8 mouse cellular contexts compared by ENCODE assay signal in genomic region chr3:103858881-103859801, GRCm38 (mm10). TPM values are rescaled to one million over a fixed set of nuclear protein-coding genes. Genes with fewer than 3 reads are reported as not detected.
DNase-seq lines count a peak whose midpoint lies in the region; ATAC-seq and TF ChIP-seq lines count a peak whose summit lies in the region.

TSS of gene Ptpn22 (plus strand) at chr3:103859795.

- no peak for TF ChIP-seq CTCF in kidney, adult 2 months (conservative IDR thresholded peaks at IDR 0.05; ENCODE audit: insufficient read depth, insufficient read length, low read depth, low read length)
- TF ChIP-seq CTCF in thymus, adult 2 months (IDR thresholded peaks at IDR 0.05; ENCODE audit: borderline replicate concordance, control insufficient read depth, extremely low read depth, insufficient read depth, low read length, poor library complexity) = no peak

- no peak within 1 kb of the TSS for H3K4me2 ChIP-seq in kidney, embryonic 14.5 days (replicated peaks; ENCODE audit: low read depth, low read length)
- H3K4me2 ChIP-seq in heart, embryonic 14.5 days (ENCODE audit: low read length) = no peak within 1 kb of the TSS
- no peak within 1 kb of the TSS for H3K4me2 ChIP-seq in forebrain, embryonic 12.5 days
- no peak within 1 kb of the TSS for H3K4me2 ChIP-seq in hindbrain, embryonic 12.5 days (replicated peaks)

- 68% methylated on average over 12 of the region's 12 CpGs for WGBS in kidney, adult 2 months
- 71% methylated on average over 12 of the region's 12 CpGs for WGBS in kidney, embryonic 14.5 days
- 67% methylated on average over 12 of the region's 12 CpGs for WGBS in heart, embryonic 14.5 days
- WGBS in thymus, adult 2 months = 6% methylated on average over 12 of the region's 12 CpGs
- WGBS in forebrain, embryonic 12.5 days = 81% methylated on average over 12 of the region's 12 CpGs
- WGBS in hindbrain, embryonic 12.5 days = 75% methylated on average over 12 of the region's 12 CpGs

- no peak for ATAC-seq in kidney, embryonic 14.5 days (ENCODE audit: low FRiP score, low TSS enrichment)
- no peak for ATAC-seq in heart, embryonic 14.5 days (ENCODE audit: insufficient number of reproducible peaks, insufficient read depth, low FRiP score, low read depth)
- no peak for ATAC-seq in forebrain, embryonic 12.5 days (ENCODE audit: low FRiP score)
- no peak for ATAC-seq in hindbrain, embryonic 12.5 days (ENCODE audit: low FRiP score)

- no peaks in the 10 kb centered on the region for H3K9me3 ChIP-seq in kidney, embryonic 14.5 days (ENCODE audit: control insufficient read depth, low read length)
- H3K9me3 ChIP-seq in heart, embryonic 14.5 days (ENCODE audit: control insufficient read depth, low read length) = no peaks in the 10 kb centered on the region
- H3K9me3 ChIP-seq in forebrain, embryonic 12.5 days = no peaks in the 10 kb centered on the region
- H3K9me3 ChIP-seq in hindbrain, embryonic 12.5 days (replicated peaks) = no peaks in the 10 kb centered on the region

- no peak within 1 kb of the TSS for H3K9ac ChIP-seq in kidney, embryonic 14.5 days (ENCODE audit: low read depth, low read length)
- H3K9ac ChIP-seq in heart, embryonic 14.5 days (ENCODE audit: low read length) = no peak within 1 kb of the TSS; the same call in 1 of the 2 replicates
- H3K9ac ChIP-seq in forebrain, embryonic 12.5 days = no peak within 1 kb of the TSS; the same call in 1 of the 2 replicates
- no peak within 1 kb of the TSS for H3K9ac ChIP-seq in hindbrain, embryonic 12.5 days

- peak; percentile 54 for DNase-seq in kidney, adult 2 months
- DNase-seq in lung, postnatal 10 days = peak; percentile 15
- peak; percentile 53 for DNase-seq in thymus, adult 2 months
- DNase-seq in testis, postnatal 14 days (ENCODE audit: low spot score) = no peak

- H3K27me3 ChIP-seq in kidney, adult 2 months (replicated peaks; ENCODE audit: control insufficient read depth, insufficient read depth, low read length) = no peaks in the 10 kb centered on the region
- H3K27me3 ChIP-seq in kidney, embryonic 14.5 days (ENCODE audit: control insufficient read depth, insufficient read depth, low read length) = no peaks in the 10 kb centered on the region
- H3K27me3 ChIP-seq in heart, embryonic 14.5 days (ENCODE audit: control insufficient read depth, insufficient read depth, low read length) = no peaks in the 10 kb centered on the region
- H3K27me3 ChIP-seq in thymus, adult 2 months (ENCODE audit: control insufficient read depth, insufficient read depth, low read length) = no peaks in the 10 kb centered on the region
- no peaks in the 10 kb centered on the region for H3K27me3 ChIP-seq in forebrain, embryonic 12.5 days
- H3K27me3 ChIP-seq in hindbrain, embryonic 12.5 days = no peaks in the 10 kb centered on the region

- no peak for TF ChIP-seq POLR2A in kidney, adult 2 months (IDR thresholded peaks at IDR 0.05; ENCODE audit: low read depth, low read length)
- no peak for TF ChIP-seq POLR2A in thymus, adult 2 months (IDR thresholded peaks at IDR 0.05; ENCODE audit: control insufficient read depth, extremely low read depth, insufficient read depth, low read length, poor library complexity)

- no peak within 1 kb of the TSS for H3K4me3 ChIP-seq in kidney, adult 2 months (ENCODE audit: insufficient read depth, low read depth, low read length)
- no peak within 1 kb of the TSS for H3K4me3 ChIP-seq in kidney, embryonic 14.5 days (ENCODE audit: low read length)
- H3K4me3 ChIP-seq in heart, embryonic 14.5 days (ENCODE audit: control insufficient read depth in 1 of 2, insufficient read depth in 1 of 2, low read depth in 1 of 2, low read length in 2 of 2) = no peak within 1 kb of the TSS
- peak within 1 kb of the TSS; percentile 58 for H3K4me3 ChIP-seq in thymus, adult 2 months (ENCODE audit: control insufficient read depth, insufficient read depth, low read length)
- H3K4me3 ChIP-seq in forebrain, embryonic 12.5 days (replicated peaks) = no peak within 1 kb of the TSS
- no peak within 1 kb of the TSS for H3K4me3 ChIP-seq in hindbrain, embryonic 12.5 days

- H3K4me1 ChIP-seq in kidney, adult 2 months (ENCODE audit: control insufficient read depth, insufficient read depth, low read length) = peaks cover 6% of the 10 kb centered on the region; the same call in 1 of the 2 replicates
- H3K4me1 ChIP-seq in kidney, embryonic 14.5 days (ENCODE audit: control insufficient read depth, insufficient read depth, low read length) = no peaks in the 10 kb centered on the region
- H3K4me1 ChIP-seq in heart, embryonic 14.5 days (ENCODE audit: control insufficient read depth in 2 of 2, insufficient read depth in 2 of 2, low read length in 2 of 2) = peaks cover 6 to 8% of the 10 kb centered on the region in 2 experiments; a peak in 2 of 4 replicates
- H3K4me1 ChIP-seq in thymus, adult 2 months (replicated peaks; ENCODE audit: control insufficient read depth, insufficient read depth, low read length) = peaks cover 13% of the 10 kb centered on the region
- H3K4me1 ChIP-seq in forebrain, embryonic 12.5 days = 0 out of 2 replicates have a peak, but pooled peaks cover 4% of the 10 kb centered on the region
- no peaks in the 10 kb centered on the region for H3K4me1 ChIP-seq in hindbrain, embryonic 12.5 days

- no peaks in the 10 kb centered on the region for H3K36me3 ChIP-seq in kidney, adult 2 months (ENCODE audit: control insufficient read depth, insufficient read depth, low read length)
- no peaks in the 10 kb centered on the region for H3K36me3 ChIP-seq in kidney, embryonic 14.5 days (ENCODE audit: control insufficient read depth, insufficient read depth, low read length)
- H3K36me3 ChIP-seq in heart, embryonic 14.5 days (ENCODE audit: control insufficient read depth, insufficient read depth, low read length) = no peaks in the 10 kb centered on the region
- no peaks in the 10 kb centered on the region; the same call in 1 of the 2 replicates for H3K36me3 ChIP-seq in thymus, adult 2 months (ENCODE audit: control insufficient read depth, insufficient read depth, low read length)
- H3K36me3 ChIP-seq in forebrain, embryonic 12.5 days (replicated peaks) = no peaks in the 10 kb centered on the region
- no peaks in the 10 kb centered on the region for H3K36me3 ChIP-seq in hindbrain, embryonic 12.5 days

- peak within 1 kb of the TSS; percentile 58 for H3K27ac ChIP-seq in kidney, adult 2 months (ENCODE audit: insufficient read depth, low read depth, low read length)
- H3K27ac ChIP-seq in kidney, embryonic 14.5 days (ENCODE audit: low read depth, low read length) = no peak within 1 kb of the TSS
- 0 out of 4 replicates have a peak within 1 kb of the TSS, but pooled peaks have one; percentile 1 to 19 for H3K27ac ChIP-seq in heart, embryonic 14.5 days (replicated peaks in 1 of 2; ENCODE audit: control insufficient read depth in 1 of 2, insufficient read depth in 1 of 2, low read depth in 2 of 2, low read length in 2 of 2)
- H3K27ac ChIP-seq in thymus, adult 2 months (ENCODE audit: control insufficient read depth, insufficient read depth, low read length) = peak within 1 kb of the TSS; percentile 97
- no peak within 1 kb of the TSS for H3K27ac ChIP-seq in forebrain, embryonic 12.5 days
- no peak within 1 kb of the TSS for H3K27ac ChIP-seq in hindbrain, embryonic 12.5 days

RNA-seq across cellular contexts. Expression of gene Ptpn22, which starts in this region (rescaled TPM):
- 1.8 and 2.3 TPM in 2 replicates for polyA plus RNA-seq in kidney, adult 2 months (2012; rRNA removed)
- polyA plus RNA-seq in kidney, embryonic 14.5 days (2014; fragmentation: Nextera tagmentation; extraction: Ambion mirVana) = 0.26 and 0.92 TPM in 2 replicates
- polyA plus RNA-seq in heart, embryonic 14.5 days (2014; fragmentation: Nextera tagmentation; extraction: Ambion mirVana) = 0.99 and 1.1 TPM in 2 replicates
- polyA plus RNA-seq in thymus, adult 2 months (2012; rRNA removed) = 60.4 and 68.3 TPM in 2 replicates
- 0.29 and 0.31 TPM in 2 replicates for polyA plus RNA-seq in forebrain, embryonic 12.5 days (2016; fragmentation: Nextera tagmentation; extraction: Ambion mirVana)
- polyA plus RNA-seq in hindbrain, embryonic 12.5 days (2016; fragmentation: Nextera tagmentation; extraction: Ambion mirVana) = 0.27 and 0.51 TPM in 2 replicates

Comparison
In these comparisons a context has a peak if more than half of its experiments do, and no peak if none do; other contexts are left out.
1. RNA of gene Ptpn22 (polyA plus RNA-seq): 60.4 to 68.3 TPM in thymus, adult 2 months; 1.8 to 2.3 TPM in kidney, adult 2 months, 0.99 to 1.1 TPM in heart, embryonic 14.5 days, 0.26 to 0.92 TPM in kidney, embryonic 14.5 days, 0.29 to 0.31 TPM in forebrain, embryonic 12.5 days and 0.27 to 0.51 TPM in hindbrain, embryonic 12.5 days; every median in the first group is over 10 times any median in the second.
2. H3K27ac ChIP-seq: peak in kidney, adult 2 months (single experiment), heart, embryonic 14.5 days (2 of 2) and thymus, adult 2 months (single experiment); none in kidney, embryonic 14.5 days (single experiment), forebrain, embryonic 12.5 days (single experiment) and hindbrain, embryonic 12.5 days (single experiment).